In genomic region chr14:121162822-121163221, GRCm38 (mm10) we compare ENCODE assay signal across 34 mouse cellular contexts.
"Had no signal": no experiment of that assay in that cellular context is flagged by ENCODE, and none has a peak within 500 bp of the region (broad histone marks: within the 10 kb centered on the region; RNA-seq: fewer than 3 reads in every experiment).

No protein-coding gene starts in this region.

- H3K4me2 ChIP-seq: heart, embryonic 11.5 days; heart, embryonic 13.5 days; heart, embryonic 15.5 days; hindbrain, embryonic 12.5 days; hindbrain, embryonic 13.5 days; hindbrain, embryonic 14.5 days; hindbrain, embryonic 15.5 days; intestine, embryonic 15.5 days; kidney, embryonic 15.5 days had no signal

- H3K27me3 ChIP-seq: heart, embryonic 13.5 days; heart, embryonic 15.5 days; hindbrain, embryonic 12.5 days; hindbrain, embryonic 13.5 days; hindbrain, embryonic 15.5 days; intestine, embryonic 15.5 days; kidney, embryonic 15.5 days had no signal

- H3K36me3 ChIP-seq: heart, embryonic 10.5 days; heart, embryonic 13.5 days; heart, embryonic 15.5 days; hindbrain, embryonic 10.5 days; hindbrain, embryonic 12.5 days; hindbrain, embryonic 13.5 days; hindbrain, embryonic 15.5 days; intestine, embryonic 15.5 days had no signal

- ATAC-seq: hindbrain, embryonic 16.5 days; hindbrain, postnatal 0 days; inflammation-experienced regulatory T-cells, adult 6 months; intestine, embryonic 15.5 days; intestine, embryonic 16.5 days; intestine, postnatal 0 days had no signal

- H3K4me1 ChIP-seq: hindbrain, embryonic 10.5 days; intestine, embryonic 15.5 days had no signal

- H3K9me3 ChIP-seq: heart, embryonic 10.5 days; heart, embryonic 13.5 days; heart, embryonic 15.5 days; hindbrain, embryonic 10.5 days; hindbrain, embryonic 12.5 days; hindbrain, embryonic 13.5 days; hindbrain, embryonic 15.5 days; intestine, embryonic 15.5 days; kidney, embryonic 15.5 days had no signal

- H3K27ac ChIP-seq: heart, embryonic 10.5 days; heart, embryonic 13.5 days; heart, embryonic 15.5 days; hindbrain, embryonic 10.5 days; hindbrain, embryonic 12.5 days; hindbrain, embryonic 13.5 days; hindbrain, embryonic 14.5 days; hindbrain, embryonic 15.5 days; hindbrain, postnatal 0 days; intestine, embryonic 15.5 days; kidney, embryonic 15.5 days; kidney, postnatal 0 days; layer of hippocampus, adult 2 months had no signal

- H3K9ac ChIP-seq: heart, embryonic 13.5 days; heart, embryonic 15.5 days; hindbrain, embryonic 12.5 days; hindbrain, embryonic 13.5 days; hindbrain, embryonic 14.5 days; hindbrain, embryonic 15.5 days; intestine, embryonic 15.5 days; kidney, embryonic 15.5 days had no signal

- DNase-seq: heart, postnatal 10 days; heart, postnatal 14 days; heart, postnatal 36 days; heart, postnatal 4 days; kidney, adult 11 months; kidney, adult 18-20 months; kidney, adult 2 months; kidney, adult 8-10 months; kidney, adult 9 months; kidney, postnatal 10 days; kidney, postnatal 14 days; kidney, postnatal 25 days; kidney, postnatal 36 days; kidney, postnatal 4 days; layer of hippocampus, adult 9-11 months; layer of hippocampus, postnatal 36 days had no signal

- H3K4me3 ChIP-seq: heart, embryonic 10.5 days; heart, embryonic 13.5 days; heart, embryonic 15.5 days; hindbrain, embryonic 10.5 days; hindbrain, embryonic 12.5 days; hindbrain, embryonic 13.5 days; hindbrain, embryonic 15.5 days; intestine, embryonic 15.5 days; kidney, embryonic 15.5 days; layer of hippocampus, adult 2 months had no signal
